Mouse (Mus musculus): ENCODE results near the gene Mien1.

GRCm38 (mm10) chr11:98482067-98482466 lies 43.3 kb upstream of the Mien1 start:
- TF ChIP-seq POLR2A (IDR thresholded peaks at IDR 0.05; ENCODE audit: extremely low read depth, insufficient read depth, low read length) (no peak), CTCF (IDR thresholded peaks at IDR 0.05; ENCODE audit: extremely low read depth, insufficient read depth, low read length) (no peak)
